Mouse (Mus musculus) forelimb bud, embryonic 11.5 days (tissue): Measurements from ENCODE around the gene Melk.

Experiments used
- DNase-seq: peaks from one replicate; pipeline ENCODE4 v3.0.0-alpha.2; 2012; ENCODE audit warnings: low read depth, low spot score

The Melk gene

GRCm38 (mm10) chr4:44300781-44301750 lies at the start of gene Melk:
Gene Melk (plus strand): TSS chr4:44300876.
- DNase-seq, result peak; percentile 83

- DNase-seq, result no peak
Measured at GRCm38 (mm10) chr4:44251521-44251920, 49.2 kb upstream of the Melk start.

- DNase-seq, result no peak
Measured at GRCm38 (mm10) chr4:44251966-44252916, 48.4 kb upstream of the Melk start.

- no peak for DNase-seq
Measured at GRCm38 (mm10) chr4:44253191-44253590, 47.5 kb upstream of the Melk start.

GRCm38 (mm10) chr4:44254579-44254978 lies 46.1 kb upstream of the Melk start:
- DNase-seq, result no peak

- no peak for DNase-seq
Measured at GRCm38 (mm10) chr4:44259126-44259525, 41.5 kb upstream of the Melk start.

- peak; percentile 80 for DNase-seq
Measured at GRCm38 (mm10) chr4:44260244-44260643, 40.4 kb upstream of the Melk start.

GRCm38 (mm10) chr4:44265500-44265899 lies 35.2 kb upstream of the Melk start:
- no peak for DNase-seq

GRCm38 (mm10) chr4:44267437-44267836 lies 33.2 kb upstream of the Melk start:
- no peak for DNase-seq

GRCm38 (mm10) chr4:44269376-44269817 lies 31.3 kb upstream of the Melk start:
- no peak for DNase-seq

- DNase-seq, result no peak
Measured at GRCm38 (mm10) chr4:44271134-44271533, 29.5 kb upstream of the Melk start.

GRCm38 (mm10) chr4:44281597-44282265 lies 18.9 kb upstream of the Melk start:
- no peak for DNase-seq

- DNase-seq, result peak; percentile 48
Measured at GRCm38 (mm10) chr4:44292534-44292933, 8.1 kb upstream of the Melk start.

GRCm38 (mm10) chr4:44295837-44296236 lies 4.8 kb upstream of the Melk start:
- DNase-seq, result no peak

GRCm38 (mm10) chr4:44306585-44306984 lies 5.9 kb downstream of the Melk start:
- DNase-seq, result no peak

GRCm38 (mm10) chr4:44310429-44310828 lies 9.8 kb downstream of the Melk start:
- DNase-seq, result no peak

- DNase-seq, result no peak
Measured at GRCm38 (mm10) chr4:44310911-44311310, 10.2 kb downstream of the Melk start.

- no peak for DNase-seq
Measured at GRCm38 (mm10) chr4:44316270-44316809, 15.7 kb downstream of the Melk start.

GRCm38 (mm10) chr4:44320448-44320847 lies 19.8 kb downstream of the Melk start:
- no peak for DNase-seq

GRCm38 (mm10) chr4:44322124-44322523 lies 21.4 kb downstream of the Melk start:
- no peak for DNase-seq

- peak; percentile 7 for DNase-seq
Measured at GRCm38 (mm10) chr4:44325453-44325852, 24.8 kb downstream of the Melk start.
